Mouse (Mus musculus): ENCODE measurements around the gene Stxbp1.

DNA sequence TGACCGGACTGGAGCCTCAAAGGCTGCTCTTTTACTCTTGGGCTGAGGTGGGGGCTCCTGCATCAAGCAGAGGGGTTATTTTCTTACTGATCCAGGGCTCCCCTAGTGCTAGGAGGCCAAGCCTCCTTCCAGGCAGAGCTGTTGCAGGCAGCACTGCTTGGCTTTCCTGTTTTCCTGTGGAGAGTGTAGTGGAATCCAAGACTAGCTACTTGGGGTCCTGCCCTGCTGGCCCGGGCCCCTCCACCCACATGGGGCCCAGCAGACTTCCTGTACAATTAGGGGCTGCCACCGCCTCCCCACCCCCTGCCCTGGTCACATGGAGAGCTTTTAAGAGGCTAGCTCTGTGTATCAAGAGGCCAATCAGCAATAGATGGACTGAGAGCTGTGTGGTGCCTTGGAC is 41.5 kb upstream of the Stxbp1 start:
- no peak for TF ChIP-seq CTCF (IDR thresholded peaks at IDR 0.05; ENCODE audit: low read depth, low read length)
- TF ChIP-seq EP300 (IDR thresholded peaks at IDR 0.05; ENCODE audit: insufficient read depth, low read depth, low read length), result no peak
- TF ChIP-seq POLR2A (IDR thresholded peaks at IDR 0.05; ENCODE audit: insufficient read depth, low read length), result no peak

All from ES-Bruce4 (cell line).